Mouse (Mus musculus) embryonic facial prominence, embryonic 14.5 days (tissue): ENCODE results near the gene Rngtt. TPM values are rescaled to one million over a fixed set of nuclear protein-coding genes. Genes with fewer than 3 reads are reported as not detected.

Experiments
- ATAC-seq: fragments of 200-750 bp; cut with Nextera tagmentation; 2 replicates; pipeline ENCODE4 v1.8.0; 2017; ENCODE audit warnings: low read depth, moderate number of reproducible peaks, moderate TSS enrichment
- DNase-seq: peaks from one replicate; pipeline ENCODE4 v3.0.0-alpha.2; 2015; ENCODE audit warnings: low spot score
- H3K27ac ChIP-seq: fragments of 300-500 bp; sonication (generic); replicated peaks from 2 replicates; pipeline ENCODE4 v1.5.1; 2014; ENCODE audit warnings: low read depth, mild to moderate bottlenecking, low read length, moderate library complexity
- H3K27me3 ChIP-seq: fragments of 300-500 bp; sonication (generic); replicated peaks from 2 replicates; pipeline ENCODE4 v1.6.1; 2014; ENCODE audit warnings: low read length; ENCODE audit not compliant: control insufficient read depth, insufficient read depth
- H3K36me3 ChIP-seq: fragments of 300-500 bp; sonication (generic); 2 replicates; pipeline ENCODE4 v1.6.1; 2014; ENCODE audit warnings: low read length, mixed read lengths; ENCODE audit not compliant: control insufficient read depth, insufficient read depth
- H3K4me1 ChIP-seq: fragments of 300-500 bp; sonication (generic); 2 replicates; pipeline ENCODE4 v1.6.1; 2014; ENCODE audit warnings: antibody characterized with exemption, low read length; ENCODE audit not compliant: control insufficient read depth, insufficient read depth
- H3K4me2 ChIP-seq: fragments of 300-500 bp; sonication (generic); 2 replicates; pipeline ENCODE4 v1.6.1; 2014; ENCODE audit warnings: low read depth, mild to moderate bottlenecking, low read length, moderate library complexity, mixed read lengths
- H3K4me3 ChIP-seq: fragments of 300-500 bp; sonication (generic); 2 replicates; pipeline ENCODE4 v1.5.1; 2014; ENCODE audit warnings: low read depth, mild to moderate bottlenecking, low read length
- H3K9ac ChIP-seq: fragments of 300-500 bp; sonication (generic); 2 replicates; pipeline ENCODE4 v1.6.1; 2014; ENCODE audit warnings: low read depth, mild to moderate bottlenecking, low read length, moderate library complexity, mixed read lengths
- H3K9me3 ChIP-seq: fragments of 300-500 bp; sonication (generic); 2 replicates; pipeline ENCODE4 v1.6.1; 2016; ENCODE audit warnings: low read length; ENCODE audit not compliant: control insufficient read depth
- WGBS: fragments of 180-500 bp; shearing (Covaris S2); extraction: QIAGEN DNeasy Blood & Tissue Kit; methylation state at CpG from one replicate; pipeline ENCODE4 v1.1.7; 2014; 5-methylcytosine and 5-hydroxymethylcytosine counted together
- polyA plus RNA-seq: library from polyadenylated mRNA; unstranded; fragments of >200 nt; fragmentation: Nextera tagmentation; extraction: Ambion mirVana; gene quantifications from 2 replicates; pipeline ENCODE4 v1.2.1, GENCODE M21; 2014

The Rngtt gene
- polyA plus RNA-seq, 1 experiment from 2014 or later, result 18.9 TPM

GRCm38 (mm10) chr4:33524481-33525141 lies 214.5 kb downstream of the Rngtt start:
- no peak overlapping the region for H3K4me3 ChIP-seq
- 87% methylated on average over 10 of the region's 10 CpGs for WGBS
- H3K4me1 ChIP-seq, result no peaks in the 10 kb centered on the region
- DNase-seq (peak; percentile 33), ATAC-seq (0 out of 2 replicates have a peak, but pooled peaks have one; percentile 47)
- no peaks in the 10 kb centered on the region for H3K9me3 ChIP-seq
- no peaks in the 10 kb centered on the region for H3K27me3 ChIP-seq
- no peaks in the 10 kb centered on the region for H3K36me3 ChIP-seq
- H3K27ac ChIP-seq, result no peak overlapping the region
- H3K4me2 ChIP-seq, result no peak overlapping the region
- no peak overlapping the region for H3K9ac ChIP-seq

- ATAC-seq (no peak), DNase-seq (no peak)
- Histone ChIP-seq H3K4me2 (no peak overlapping the region), H3K36me3 (no peaks in the 10 kb centered on the region), H3K4me1 (no peaks in the 10 kb centered on the region), H3K4me3 (no peak overlapping the region), H3K27me3 (no peaks in the 10 kb centered on the region), H3K9ac (no peak overlapping the region), H3K9me3 (no peaks in the 10 kb centered on the region), H3K27ac (no peak overlapping the region)
- WGBS, result over 99% methylated on average over 4 of the region's 4 CpGs
Measured at GRCm38 (mm10) chr4:33525272-33525671, 215.2 kb downstream of the Rngtt start.

GRCm38 (mm10) chr4:33526092-33526491 lies 216.0 kb downstream of the Rngtt start:
- Histone ChIP-seq H3K27me3 (no peaks in the 10 kb centered on the region), H3K4me3 (no peak overlapping the region), H3K4me2 (no peak overlapping the region), H3K9ac (no peak overlapping the region), H3K4me1 (no peaks in the 10 kb centered on the region), H3K9me3 (no peaks in the 10 kb centered on the region), H3K27ac (no peak overlapping the region), H3K36me3 (no peaks in the 10 kb centered on the region)
- DNase-seq (peak; percentile 29), ATAC-seq (0 out of 2 replicates have a peak, but pooled peaks have one; percentile 30)
- 19% methylated on average over 7 of the region's 7 CpGs for WGBS

- 43% methylated on average over 8 of the region's 9 CpGs for WGBS
- ATAC-seq, result no peak
- H3K4me1 ChIP-seq, result no peaks in the 10 kb centered on the region
- no peaks in the 10 kb centered on the region for H3K36me3 ChIP-seq
- H3K4me2 ChIP-seq, result no peak overlapping the region
- no peak overlapping the region for H3K4me3 ChIP-seq
- no peak overlapping the region for H3K9ac ChIP-seq
- H3K9me3 ChIP-seq, result no peaks in the 10 kb centered on the region
- no peak overlapping the region for H3K27ac ChIP-seq
- DNase-seq, result peak; percentile 9
- no peaks in the 10 kb centered on the region for H3K27me3 ChIP-seq
Measured at GRCm38 (mm10) chr4:33526675-33527074, 216.6 kb downstream of the Rngtt start.

- Histone ChIP-seq H3K4me3 (no peak overlapping the region), H3K27ac (no peak overlapping the region), H3K4me1 (no peaks in the 10 kb centered on the region), H3K9ac (no peak overlapping the region), H3K4me2 (no peak overlapping the region), H3K27me3 (no peaks in the 10 kb centered on the region), H3K36me3 (no peaks in the 10 kb centered on the region), H3K9me3 (no peaks in the 10 kb centered on the region)
- 70% methylated on average over 8 of the region's 8 CpGs for WGBS
- DNase-seq, result no peak
- no peak for ATAC-seq
Measured at GRCm38 (mm10) chr4:33532596-33532995, 222.5 kb downstream of the Rngtt start.

GRCm38 (mm10) chr4:33544755-33545576 lies 234.9 kb downstream of the Rngtt start:
- H3K4me3 ChIP-seq, result no peak overlapping the region
- ATAC-seq (no peak; the same call in 1 of the 2 replicates), DNase-seq (no peak)
- no peak overlapping the region for H3K4me2 ChIP-seq
- 69% methylated on average over 13 of the region's 13 CpGs for WGBS
- H3K27me3 ChIP-seq, result no peaks in the 10 kb centered on the region
- no peak overlapping the region for H3K9ac ChIP-seq
- H3K27ac ChIP-seq, result no peak overlapping the region
- H3K9me3 ChIP-seq, result no peaks in the 10 kb centered on the region
- no peaks in the 10 kb centered on the region for H3K4me1 ChIP-seq
- no peaks in the 10 kb centered on the region for H3K36me3 ChIP-seq

GRCm38 (mm10) chr4:33545577-33545879 lies 235.4 kb downstream of the Rngtt start:
- H3K36me3 ChIP-seq, result no peaks in the 10 kb centered on the region
- no peaks in the 10 kb centered on the region for H3K27me3 ChIP-seq
- no peak overlapping the region for H3K27ac ChIP-seq
- H3K4me1 ChIP-seq, result no peaks in the 10 kb centered on the region
- no peak overlapping the region for H3K9ac ChIP-seq
- DNase-seq (peak; percentile 78), ATAC-seq (peak; percentile 26; the same call in 1 of the 2 replicates)
- H3K4me2 ChIP-seq, result no peak overlapping the region
- H3K4me3 ChIP-seq, result no peak overlapping the region
- WGBS, result 45% methylated on average over 6 of the region's 6 CpGs
- no peaks in the 10 kb centered on the region for H3K9me3 ChIP-seq

- Histone ChIP-seq H3K27ac (no peak overlapping the region), H3K4me1 (no peaks in the 10 kb centered on the region), H3K9ac (no peak overlapping the region), H3K4me3 (no peak overlapping the region), H3K27me3 (no peaks in the 10 kb centered on the region), H3K36me3 (no peaks in the 10 kb centered on the region), H3K9me3 (no peaks in the 10 kb centered on the region), H3K4me2 (no peak overlapping the region)
- ATAC-seq (no peak), DNase-seq (no peak)
- WGBS, result 83% methylated on average over 11 of the region's 11 CpGs
Measured at GRCm38 (mm10) chr4:33546278-33546677, 236.2 kb downstream of the Rngtt start.
